Mouse (Mus musculus): Measurements from ENCODE around the gene Dbn1. TPM values are rescaled to one million over a fixed set of nuclear protein-coding genes. Genes with fewer than 3 reads are reported as not detected.

Dbn1 gene
- 104 and 125 TPM in 2 replicates for polyA plus RNA-seq (2015; fragmentation: Nextera tagmentation; extraction: Ambion mirVana)

- DNase-seq (ENCODE audit: low spot score) (peak; percentile 78), ATAC-seq (replicated peaks; ENCODE audit: low FRiP score, low read depth) (peak; percentile 70)
- Histone ChIP-seq H3K9ac (ENCODE audit: low read depth, low read length) (peak within 1 kb of the TSS; percentile 97), H3K27ac (peak within 1 kb of the TSS; percentile 89), H3K4me2 (ENCODE audit: low read length) (peak within 1 kb of the TSS; percentile 96), H3K36me3 (ENCODE audit: insufficient read depth, low read length) (no peaks in the 10 kb centered on the region), H3K4me1 (replicated peaks; ENCODE audit: insufficient read depth, low read length) (peaks cover 24% of the 10 kb centered on the region; the same call in 1 of the 2 replicates), H3K4me3 (replicated peaks; ENCODE audit: low read depth, low read length) (peak within 1 kb of the TSS; percentile 93), H3K27me3 (ENCODE audit: insufficient read depth, low read length) (no peaks in the 10 kb centered on the region), H3K9me3 (replicated peaks; ENCODE audit: low read length) (no peaks in the 10 kb centered on the region)
- under 1% methylated on average over 66 of the region's 83 CpGs for WGBS
- TF ChIP-seq CTCF (IDR thresholded peaks at IDR 0.05; ENCODE audit: low read depth) = peak; percentile 10; the same call in 1 of the 2 replicates
These were observed at the start of gene Dbn1 for GRCm38 (mm10) chr13:55487578-55488498. Dbn1 (minus strand) TSS chr13:55488111.

GRCm38 (mm10) chr13:55536194-55537175, 48.6 kb upstream of the Dbn1 start, which contains the start of gene Ddx41:
Ddx41 (minus strand) TSS chr13:55536658.
- WGBS = under 1% methylated on average over 70 of the region's 70 CpGs
- peak within 1 kb of the TSS; percentile 89 for H3K4me3 ChIP-seq (replicated peaks; ENCODE audit: low read depth, low read length)
- peak; percentile 97 for TF ChIP-seq CTCF (IDR thresholded peaks at IDR 0.05; ENCODE audit: low read depth)

GRCm38 (mm10) chr13:55535796-55536193, 47.9 kb upstream of the Dbn1 start:
- Histone ChIP-seq H3K27me3 (ENCODE audit: insufficient read depth, low read length) (no peaks in the 10 kb centered on the region), H3K4me3 (replicated peaks; ENCODE audit: low read depth, low read length) (peak overlapping the region; percentile 89), H3K27ac (no peak overlapping the region), H3K9me3 (replicated peaks; ENCODE audit: low read length) (no peaks in the 10 kb centered on the region), H3K9ac (ENCODE audit: low read depth, low read length) (peak overlapping the region; percentile 77), H3K4me2 (ENCODE audit: low read length) (peak overlapping the region; percentile 93), H3K4me1 (replicated peaks; ENCODE audit: insufficient read depth, low read length) (no peaks in the 10 kb centered on the region; the same call in 1 of the 2 replicates), H3K36me3 (ENCODE audit: insufficient read depth, low read length) (peaks cover 49% of the 10 kb centered on the region)
- 15% methylated on average over 17 of the region's 17 CpGs for WGBS
- TF ChIP-seq CTCF (IDR thresholded peaks at IDR 0.05; ENCODE audit: low read depth) = no peak
- DNase-seq (ENCODE audit: low spot score) = no peak
- ATAC-seq (replicated peaks; ENCODE audit: low FRiP score, low read depth) = peak; percentile 9

More at GRCm38 (mm10) chr13:55536194-55537175, 48.6 kb upstream of the Dbn1 start, which contains the start of gene Ddx41:
- Histone ChIP-seq H3K27ac (peak within 1 kb of the TSS; percentile 31; the same call in 1 of the 2 replicates), H3K36me3 (ENCODE audit: insufficient read depth, low read length) (peaks cover 51% of the 10 kb centered on the region), H3K4me2 (ENCODE audit: low read length) (peak within 1 kb of the TSS; percentile 93), H3K27me3 (ENCODE audit: insufficient read depth, low read length) (no peaks in the 10 kb centered on the region), H3K9ac (ENCODE audit: low read depth, low read length) (peak within 1 kb of the TSS; percentile 77), H3K4me1 (replicated peaks; ENCODE audit: insufficient read depth, low read length) (no peaks in the 10 kb centered on the region; the same call in 1 of the 2 replicates), H3K9me3 (replicated peaks; ENCODE audit: low read length) (no peaks in the 10 kb centered on the region)
- ATAC-seq (replicated peaks; ENCODE audit: low FRiP score, low read depth) (peak; percentile 93), DNase-seq (ENCODE audit: low spot score) (peak; percentile 99)

DNA sequence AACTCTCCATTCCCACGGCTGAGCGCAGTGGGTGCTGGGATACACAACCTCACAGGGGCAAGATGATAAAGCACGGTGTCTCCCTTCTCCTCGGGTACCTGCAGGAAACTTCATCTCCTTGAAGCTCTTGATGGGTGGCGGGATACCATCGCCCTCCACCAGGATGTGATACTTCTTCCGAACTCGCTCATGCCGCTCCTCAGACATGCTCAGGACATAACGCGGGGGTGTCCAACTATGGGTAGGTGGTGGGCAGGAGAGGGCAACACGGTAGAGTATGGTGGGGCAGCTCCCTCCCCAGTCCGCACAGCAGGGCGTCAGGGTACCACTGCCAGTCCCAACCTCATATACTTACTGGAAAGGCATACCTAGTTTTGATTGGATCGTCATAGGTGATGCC, 47.3 kb upstream of the Dbn1 start:
- H3K4me1 ChIP-seq (replicated peaks; ENCODE audit: insufficient read depth, low read length) = no peaks in the 10 kb centered on the region; the same call in 1 of the 2 replicates
- H3K9me3 ChIP-seq (replicated peaks; ENCODE audit: low read length) = no peaks in the 10 kb centered on the region
- H3K4me3 ChIP-seq (replicated peaks; ENCODE audit: low read depth, low read length) = peak overlapping the region; percentile 89; the same call in 1 of the 2 replicates
- DNase-seq (ENCODE audit: low spot score) (no peak), ATAC-seq (replicated peaks; ENCODE audit: low FRiP score, low read depth) (no peak)
- no peak overlapping the region for H3K9ac ChIP-seq (ENCODE audit: low read depth, low read length)
- H3K27me3 ChIP-seq (ENCODE audit: insufficient read depth, low read length) = no peaks in the 10 kb centered on the region
- no peak for TF ChIP-seq CTCF (IDR thresholded peaks at IDR 0.05; ENCODE audit: low read depth)
- H3K27ac ChIP-seq = no peak overlapping the region
- 89% methylated on average over 15 of the region's 15 CpGs for WGBS
- peak overlapping the region; percentile 93 for H3K4me2 ChIP-seq (ENCODE audit: low read length)
- peaks cover 48% of the 10 kb centered on the region for H3K36me3 ChIP-seq (ENCODE audit: insufficient read depth, low read length)

DNA sequence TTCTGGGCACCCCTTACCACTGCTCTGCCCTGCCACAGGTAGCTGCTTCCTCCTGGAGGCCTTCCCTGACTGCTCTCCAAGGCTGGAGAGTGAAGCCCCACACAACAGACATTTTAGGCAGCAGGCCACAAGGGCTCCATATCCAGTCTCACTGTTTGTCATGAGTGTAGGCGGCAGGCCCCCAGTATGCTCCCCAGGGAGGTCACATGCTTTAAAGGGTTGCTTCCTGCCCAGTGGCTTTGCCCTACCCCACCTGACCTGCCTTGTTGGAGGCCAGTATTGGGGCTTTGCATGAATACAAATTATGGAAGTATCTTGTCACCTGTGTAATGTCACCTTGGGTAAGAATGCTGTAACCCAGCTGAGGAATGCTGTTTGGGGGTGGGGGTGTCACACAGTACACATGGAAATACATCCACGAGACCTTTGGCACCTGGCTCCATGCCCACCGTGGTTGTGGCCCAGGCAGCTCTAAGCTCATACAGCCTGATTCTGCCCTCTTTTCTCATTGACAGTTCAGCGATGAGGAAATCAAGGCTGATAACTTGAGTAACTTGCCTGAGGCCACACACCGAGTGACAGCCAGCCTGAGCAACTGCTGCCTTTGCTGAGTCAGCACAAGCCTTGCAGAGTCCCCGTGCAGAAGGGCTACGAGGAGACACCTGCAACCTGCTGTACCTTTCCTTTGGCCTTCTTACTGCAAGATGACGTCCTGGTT, 41.4 kb upstream of the Dbn1 start, which contains the start of gene Dok3:
Dok3 (minus strand) TSS at position 99 of the 718 bp plus-strand sequence.
- DNase-seq (ENCODE audit: low spot score) = no peak
- no peak for TF ChIP-seq CTCF (IDR thresholded peaks at IDR 0.05; ENCODE audit: low read depth)
- Histone ChIP-seq H3K4me2 (ENCODE audit: low read length) (no peak within 1 kb of the TSS), H3K9ac (ENCODE audit: low read depth, low read length) (no peak within 1 kb of the TSS), H3K36me3 (ENCODE audit: insufficient read depth, low read length) (peaks cover 36% of the 10 kb centered on the region; the same call in 1 of the 2 replicates), H3K27me3 (ENCODE audit: insufficient read depth, low read length) (no peaks in the 10 kb centered on the region), H3K9me3 (replicated peaks; ENCODE audit: low read length) (no peaks in the 10 kb centered on the region), H3K27ac (no peak within 1 kb of the TSS), H3K4me3 (replicated peaks; ENCODE audit: low read depth, low read length) (no peak within 1 kb of the TSS), H3K4me1 (replicated peaks; ENCODE audit: insufficient read depth, low read length) (no peaks in the 10 kb centered on the region)
- peak; percentile 36 for ATAC-seq (replicated peaks; ENCODE audit: low FRiP score, low read depth)
- 73% methylated on average over 8 of the region's 8 CpGs for WGBS

Data from kidney, postnatal 0 days (tissue).